Mouse (Mus musculus): Measurements from ENCODE around the gene Akap1.

Gene Akap1

DNA sequence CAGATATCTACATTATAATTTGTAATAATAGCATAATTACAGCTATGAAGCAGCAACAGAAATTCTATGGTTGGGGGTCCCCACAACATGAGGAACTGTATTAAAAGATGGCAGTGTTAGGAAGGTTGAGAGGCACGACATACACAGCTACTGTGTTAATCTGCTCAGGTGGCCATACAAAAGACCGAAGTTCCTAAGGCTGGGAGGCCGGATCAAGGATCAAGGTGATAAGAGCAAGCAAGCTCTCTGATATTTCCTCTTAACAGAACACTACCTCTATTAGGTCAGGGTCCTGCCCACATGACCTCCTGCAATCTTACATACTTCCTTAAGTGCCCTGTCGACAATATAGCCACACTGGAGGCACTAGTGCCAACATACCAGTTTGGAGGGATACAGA is 80.9 kb downstream of the Akap1 start:
- in situ Hi-C loops (cut with MboI, MseI) = no loop called here

DNA sequence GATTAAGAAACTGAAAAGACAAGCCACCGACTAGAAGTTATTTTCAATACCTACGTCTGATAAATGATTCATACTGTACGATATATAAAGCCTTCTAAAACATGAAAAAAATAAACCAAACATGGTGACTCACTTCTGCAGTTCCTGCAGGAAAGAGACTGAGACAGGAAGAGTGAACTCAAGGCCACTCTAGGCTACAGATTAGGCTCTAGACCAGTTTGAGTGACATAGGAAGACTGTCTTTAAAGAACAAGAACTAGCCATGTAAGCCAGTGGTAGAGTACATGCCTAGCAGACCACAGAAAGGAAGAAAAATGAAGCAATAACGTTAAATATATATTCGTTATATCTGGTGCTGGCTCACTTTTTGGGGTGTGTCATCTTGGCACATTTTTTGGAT is 81.9 kb downstream of the Akap1 start:
- in situ Hi-C loops (cut with MboI, MseI) = no loop called here
